Mouse (Mus musculus) right cerebral cortex, adult 2 months (tissue): Measurements from ENCODE around the gene Zwint.
A peak's percentile ranks its signal among the peaks of the same experiment; 100 is the strongest.

Experiments used
- DNase-seq, 2 experiments: peaks; one replicate each; pipeline ENCODE4 v3.0.0; 2021 to 2022; ENCODE audit warnings: low spot score in 2 of 2

Gene Zwint

GRCm38 (mm10) chr10:72654270-72655016 is at the start of gene Zwint:
Gene Zwint, plus strand, starts transcription at chr10:72654845.
- peak; percentile 97 for DNase-seq

GRCm38 (mm10) chr10:72613125-72613915 is 41.3 kb upstream of the Zwint start:
- DNase-seq = peak; percentile 8 to 18

- DNase-seq = no peak
Observed at GRCm38 (mm10) chr10:72616153-72616552, 38.5 kb upstream of the Zwint start.

- no peak for DNase-seq
Observed at GRCm38 (mm10) chr10:72620527-72620926, 34.1 kb upstream of the Zwint start.

GRCm38 (mm10) chr10:72623561-72623960 is 31.1 kb upstream of the Zwint start:
- no peak for DNase-seq

- no peak for DNase-seq
Observed at GRCm38 (mm10) chr10:72634125-72634524, 20.5 kb upstream of the Zwint start.

- no peak for DNase-seq
Observed at GRCm38 (mm10) chr10:72650867-72651266, 3.8 kb upstream of the Zwint start.

GRCm38 (mm10) chr10:72653797-72654196 is 848 bp upstream of the Zwint start:
- DNase-seq = no peak

GRCm38 (mm10) chr10:72655017-72655509 is 418 bp downstream of the Zwint start:
- peak; percentile 74 to 76 for DNase-seq

- DNase-seq = no peak
Observed at GRCm38 (mm10) chr10:72659198-72659597, 4.6 kb downstream of the Zwint start.

GRCm38 (mm10) chr10:72660350-72660749 is 5.7 kb downstream of the Zwint start:
- no peak for DNase-seq

GRCm38 (mm10) chr10:72667856-72668255 is 13.2 kb downstream of the Zwint start:
- DNase-seq = peak; percentile 34 to 37

- no peak for DNase-seq
Observed at GRCm38 (mm10) chr10:72669086-72669485, 14.4 kb downstream of the Zwint start.

GRCm38 (mm10) chr10:72675971-72676370 is 21.3 kb downstream of the Zwint start:
- DNase-seq = no peak

- DNase-seq = no peak
Observed at GRCm38 (mm10) chr10:72676550-72676949, 21.9 kb downstream of the Zwint start.

GRCm38 (mm10) chr10:72679086-72679485 is 24.4 kb downstream of the Zwint start:
- no peak for DNase-seq

- no peak for DNase-seq
Observed at GRCm38 (mm10) chr10:72701092-72701491, 46.4 kb downstream of the Zwint start.

- DNase-seq = no peak
Observed at GRCm38 (mm10) chr10:72713754-72714153, 59.1 kb downstream of the Zwint start.
